Mouse (Mus musculus) central nervous system, embryonic 11.5 days (tissue): ENCODE results near the gene Fgf7. TPM values are rescaled to one million over a fixed set of nuclear protein-coding genes. Genes with fewer than 3 reads are reported as not detected.

Experiments used
- polyA plus RNA-seq: library from polyadenylated mRNA; depleted of rRNA; stranded (reverse); fragments of >200 nt; gene quantifications from 2 replicates; pipeline ENCODE4 v1.2.3, GENCODE M21; 2012; rRNA removed

Fgf7 gene
- 1.2 and 2.0 TPM in 2 replicates for polyA plus RNA-seq

DNA sequence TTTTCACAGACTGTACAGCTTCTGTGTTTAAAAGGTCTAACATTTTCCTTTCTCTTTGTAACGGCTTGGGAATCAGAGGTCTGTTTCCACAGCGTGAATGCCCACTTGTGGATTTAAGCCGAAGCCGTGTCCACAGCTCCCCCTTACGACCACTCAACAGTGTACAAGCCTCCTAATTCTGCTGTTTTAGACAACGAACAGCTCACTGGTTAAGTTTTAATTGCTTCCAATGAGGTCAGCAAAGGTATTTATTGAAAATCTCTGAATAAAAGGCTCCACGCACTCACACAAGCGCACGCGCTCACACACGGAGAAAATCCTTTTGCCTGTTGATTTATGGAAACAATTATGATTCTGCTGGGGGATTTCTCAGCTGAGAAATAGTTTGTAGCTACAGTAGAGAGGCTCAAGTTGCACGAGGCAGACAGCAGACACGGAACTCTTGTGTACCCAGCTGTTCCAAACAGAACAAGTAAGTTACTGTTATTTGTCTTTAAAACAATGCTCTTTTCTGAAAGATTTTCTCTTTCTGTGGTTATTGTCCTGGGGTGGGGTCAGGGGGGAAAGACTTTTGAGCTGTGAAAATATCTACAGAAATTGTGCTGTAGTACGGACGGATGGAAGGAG lies at the start of gene Fgf7:
TSS of gene Fgf7 (plus strand) at position 280 of the 627 bp plus-strand sequence.

Other genes starting within 250 kb of the Fgf7 start
- 18.5 and 27.1 TPM in 2 replicates for gene Galk2, start 175.5 kb upstream of the Fgf7 start, polyA plus RNA-seq
- gene Cops2, start 175.5 kb upstream of the Fgf7 start, polyA plus RNA-seq, result 94.9 and 111 TPM in 2 replicates
- not detected in 2 replicates for gene Fam227b, start 117.3 kb downstream of the Fgf7 start, polyA plus RNA-seq
- gene Dtwd1, start 117.5 kb downstream of the Fgf7 start, polyA plus RNA-seq, result 13.8 and 17.8 TPM in 2 replicates
- not detected in 2 replicates for gene Gm17555, start 180.4 kb downstream of the Fgf7 start, polyA plus RNA-seq